Mouse (Mus musculus) mature B cell (primary cell): Measurements from ENCODE around the gene Zscan2.

Experiments
- in situ Hi-C: fragments of 300-500 bp; cut with MboI; formaldehyde crosslinking; loops from 2 replicates; pipeline ENCODE4 v1.14.3; 2019

Gene Zscan2

DNA sequence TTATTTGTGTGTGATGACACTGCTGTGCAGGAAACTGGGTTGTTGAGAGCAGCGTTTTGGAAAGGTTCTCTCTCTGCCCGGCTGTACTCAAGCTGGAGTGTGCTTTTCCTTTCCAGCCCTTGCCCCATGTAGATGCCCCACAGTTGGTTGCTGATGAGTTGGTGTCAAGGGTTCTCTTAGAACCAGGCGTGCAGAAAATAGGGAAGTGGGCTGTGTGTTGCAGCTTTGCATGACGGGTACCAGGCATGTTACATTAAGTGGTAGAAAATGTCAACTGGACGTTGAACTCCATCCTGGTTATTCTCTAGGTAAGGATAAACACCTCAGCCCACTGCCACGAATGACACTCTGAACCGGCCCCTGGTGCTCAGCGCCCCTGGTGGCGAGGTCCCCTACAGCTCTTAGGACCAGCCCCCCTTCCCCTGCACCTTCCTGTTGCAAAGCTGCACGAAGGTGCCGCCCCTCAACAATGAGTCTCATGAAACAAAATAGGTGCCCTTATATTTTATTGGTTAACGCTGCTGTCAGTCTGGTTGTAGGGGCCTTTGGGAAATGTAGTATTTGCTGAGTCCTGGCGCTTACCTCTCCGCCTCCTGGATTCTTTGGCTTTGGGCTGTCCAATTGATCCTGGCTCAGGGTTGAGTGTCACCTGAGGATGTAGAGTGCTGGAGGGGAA, 22.2 kb downstream of the Zscan2 start:
- in situ Hi-C loops = no loop called here

DNA sequence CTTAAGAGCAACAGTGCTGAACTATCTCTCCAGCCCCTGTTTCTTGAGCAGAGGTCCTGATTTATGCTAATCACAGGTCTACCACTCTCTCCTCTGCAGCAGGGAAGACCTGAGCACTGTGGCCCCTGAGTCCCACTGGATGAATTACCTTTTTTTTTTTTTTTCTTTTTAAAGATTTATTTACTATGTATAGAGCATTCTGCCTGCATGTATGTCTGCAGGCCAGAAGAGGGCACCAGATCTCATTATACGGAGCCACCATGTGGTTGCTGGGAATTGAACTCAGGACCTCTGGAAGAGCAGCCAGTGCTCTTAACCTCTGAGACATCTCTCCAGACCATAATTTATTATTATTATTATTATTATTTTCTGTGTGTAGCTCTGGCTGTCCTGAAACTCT, 24.9 kb downstream of the Zscan2 start:
- in situ Hi-C loops = no loop called here

DNA sequence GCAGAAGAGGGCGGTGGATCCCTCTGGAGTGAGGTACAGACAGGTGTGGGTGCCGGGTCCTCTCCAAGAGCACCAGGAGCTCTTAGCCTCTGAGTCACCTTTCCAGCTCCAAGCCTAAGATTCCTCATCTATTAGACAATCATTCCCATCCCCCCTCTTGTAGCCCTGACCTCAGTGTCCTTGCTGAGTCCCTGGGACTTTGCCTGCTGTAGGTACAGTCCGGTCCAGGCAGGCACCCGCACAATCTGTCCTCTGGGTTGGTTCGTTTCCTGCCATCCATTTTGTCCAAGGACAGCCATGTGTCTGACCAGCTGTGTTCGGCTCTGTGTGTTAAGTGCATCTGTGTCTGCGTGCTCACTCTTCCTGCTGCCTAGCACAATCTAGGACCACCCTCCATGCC, 27.9 kb downstream of the Zscan2 start:
- in situ Hi-C loops = no loop called here

GRCm38 (mm10) chr7:80889021-80889511, 28.3 kb downstream of the Zscan2 start:
- in situ Hi-C loops = no loop called here

GRCm38 (mm10) chr7:80889841-80890241, 29.1 kb downstream of the Zscan2 start:
- in situ Hi-C loops = no loop called here

GRCm38 (mm10) chr7:80893086-80893752, 32.5 kb downstream of the Zscan2 start:
- in situ Hi-C loops = no loop called here

- in situ Hi-C loops = no loop called here
These were observed 33.0 kb downstream of the Zscan2 start for GRCm38 (mm10) chr7:80893753-80894129.

- in situ Hi-C loops = no loop called here
These were observed 33.5 kb downstream of the Zscan2 start for GRCm38 (mm10) chr7:80894196-80894595.

DNA sequence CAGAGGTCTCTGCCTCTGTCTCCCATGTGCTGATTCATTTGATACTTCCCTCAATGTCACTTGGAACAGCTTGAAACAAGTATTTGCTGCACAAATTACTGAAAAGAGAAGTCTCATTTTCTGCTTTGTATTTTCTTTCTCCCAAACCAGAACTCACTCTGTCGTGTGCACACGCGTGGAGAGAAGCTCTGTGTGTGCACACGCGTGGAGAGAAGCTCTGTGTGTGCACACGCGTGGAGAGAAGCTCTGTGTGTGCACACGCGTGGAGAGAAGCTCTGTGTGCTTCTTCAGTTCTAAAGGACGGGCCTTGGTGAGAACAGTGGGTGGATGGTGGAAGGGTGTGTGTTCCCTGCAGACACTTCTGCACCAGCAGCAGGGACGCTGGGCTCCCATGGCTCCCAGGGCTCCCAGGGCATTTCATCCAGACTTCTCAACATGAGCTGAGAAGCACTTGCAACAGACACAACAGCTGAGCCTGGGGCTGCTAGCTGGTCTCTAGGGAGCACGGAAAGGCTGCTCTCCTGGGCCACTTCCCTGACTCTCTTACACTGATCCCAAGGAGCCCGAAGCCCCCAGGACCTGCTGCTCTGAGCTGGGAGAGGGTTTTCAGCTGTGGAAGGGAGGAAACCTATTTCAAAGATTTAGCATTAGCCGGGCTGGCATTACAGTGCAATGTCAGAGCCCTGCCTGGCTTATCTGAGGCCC, 34.2 kb downstream of the Zscan2 start:
- in situ Hi-C loops = no loop called here

- in situ Hi-C loops = no loop called here
These were observed 36.4 kb downstream of the Zscan2 start for GRCm38 (mm10) chr7:80897134-80897533.

- in situ Hi-C loops = no loop called here
These were observed 37.0 kb downstream of the Zscan2 start for GRCm38 (mm10) chr7:80897721-80898120.

DNA sequence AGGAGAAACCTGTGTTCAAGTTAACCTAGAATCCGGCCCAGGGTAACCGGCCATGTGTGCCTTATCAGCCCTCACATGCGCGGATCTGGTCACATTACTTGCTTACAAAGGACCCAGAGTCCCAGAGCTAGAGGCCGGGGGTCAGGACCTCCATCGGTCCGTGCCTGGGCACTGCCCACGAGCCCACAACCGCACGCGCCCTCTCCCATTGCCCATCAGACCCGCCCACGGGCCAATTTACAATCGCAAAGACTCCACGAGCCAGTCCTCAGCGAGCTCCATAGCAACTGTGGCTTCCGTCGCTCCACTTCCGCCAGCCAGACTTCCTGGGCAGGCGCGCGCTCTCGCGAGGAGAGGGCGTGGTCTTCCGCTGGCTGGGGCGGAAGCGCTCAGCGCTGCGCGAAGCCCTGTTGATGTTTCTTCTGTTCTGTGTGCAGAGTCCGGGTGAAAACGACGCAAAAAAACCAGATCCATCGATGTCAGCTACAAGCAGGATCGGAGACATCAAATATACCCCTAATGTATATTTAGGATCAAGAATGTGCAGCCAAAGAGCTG, 40.3 kb downstream of the Zscan2 start, which contains the start of gene Wdr73:
Wdr73 (minus strand) TSS at position 326 of the 558 bp plus-strand sequence.
- in situ Hi-C loops = no loop called here

DNA sequence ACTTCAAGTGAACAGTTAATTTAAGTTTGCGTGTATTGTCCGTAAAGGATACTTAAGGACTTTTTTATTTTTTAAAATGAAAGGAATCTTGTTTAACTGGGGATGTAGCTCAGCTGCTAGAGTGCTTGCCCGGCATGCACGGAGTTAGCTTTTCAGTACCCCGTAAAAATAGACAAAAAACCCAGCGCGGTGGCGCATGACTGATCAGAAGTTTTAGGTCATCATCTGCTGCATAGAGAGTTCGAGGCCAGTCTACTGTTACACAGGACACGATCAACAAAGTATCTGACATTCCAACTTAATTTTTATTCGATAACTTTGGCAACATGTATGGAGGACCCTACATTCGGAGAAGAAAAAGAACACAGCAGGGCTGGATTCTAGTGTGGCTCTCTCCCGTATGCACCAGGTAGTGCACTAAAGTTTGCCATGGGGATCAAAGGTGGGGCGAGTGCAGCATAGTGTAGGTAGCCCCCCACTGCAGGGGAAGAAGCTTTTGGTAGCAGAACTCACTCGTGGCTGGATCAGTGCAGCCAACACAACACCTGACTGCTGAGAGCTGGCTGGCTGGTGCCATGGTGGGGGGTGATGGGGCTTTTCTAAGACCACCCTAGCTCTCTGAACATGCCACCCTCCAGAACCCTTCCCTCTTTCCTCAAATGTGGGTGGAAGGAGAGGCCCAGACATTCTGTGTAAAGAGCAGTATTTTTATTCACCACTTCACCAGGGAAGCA, 41.0 kb downstream of the Zscan2 start:
- in situ Hi-C loops = no loop called here

DNA sequence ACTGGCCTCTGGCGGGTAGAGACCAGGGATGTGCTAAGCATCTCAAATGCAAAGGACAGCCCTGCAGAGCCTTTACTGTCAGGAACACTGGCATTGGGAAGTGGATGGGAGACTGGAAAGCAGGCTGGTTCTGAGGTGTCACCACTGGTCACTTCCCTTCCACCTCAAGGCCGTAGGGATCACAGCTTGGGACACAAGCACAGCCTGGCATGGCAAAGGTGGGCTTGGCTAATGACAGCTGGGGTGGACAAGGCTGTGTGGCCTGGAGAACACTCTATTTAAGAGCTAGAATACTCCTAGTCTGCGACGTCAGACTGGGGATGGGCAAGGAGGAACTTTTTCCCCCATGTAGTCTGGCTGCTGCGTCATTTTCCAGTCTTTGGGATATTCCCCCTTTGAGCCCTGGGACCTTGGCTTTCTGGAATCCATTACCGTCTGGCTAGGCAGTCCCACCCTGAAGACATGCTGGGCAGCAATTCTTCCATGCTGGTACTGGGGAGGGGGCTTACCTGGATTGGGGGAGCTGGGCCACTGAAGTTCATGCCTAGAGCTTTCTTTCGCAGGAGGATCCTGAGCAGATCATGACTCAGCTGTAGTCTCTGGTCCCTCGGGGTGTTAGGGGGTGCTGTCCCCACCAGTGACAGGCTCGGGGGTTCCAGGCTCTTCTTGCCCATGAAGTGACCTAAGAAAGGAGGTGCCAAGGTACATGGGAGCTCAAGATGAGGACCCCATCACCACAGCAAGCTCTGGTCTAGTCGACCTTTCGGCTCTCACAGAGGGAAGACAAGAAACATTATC, 43.1 kb downstream of the Zscan2 start:
- in situ Hi-C loops = no loop called here

GRCm38 (mm10) chr7:80904921-80905515, 44.3 kb downstream of the Zscan2 start, which contains the start of gene Nmb:
TSS of gene Nmb (minus strand) at chr7:80905076.
- in situ Hi-C loops = no loop called here

GRCm38 (mm10) chr7:80911053-80911452, 50.3 kb downstream of the Zscan2 start:
- in situ Hi-C loops = no loop called here

DNA sequence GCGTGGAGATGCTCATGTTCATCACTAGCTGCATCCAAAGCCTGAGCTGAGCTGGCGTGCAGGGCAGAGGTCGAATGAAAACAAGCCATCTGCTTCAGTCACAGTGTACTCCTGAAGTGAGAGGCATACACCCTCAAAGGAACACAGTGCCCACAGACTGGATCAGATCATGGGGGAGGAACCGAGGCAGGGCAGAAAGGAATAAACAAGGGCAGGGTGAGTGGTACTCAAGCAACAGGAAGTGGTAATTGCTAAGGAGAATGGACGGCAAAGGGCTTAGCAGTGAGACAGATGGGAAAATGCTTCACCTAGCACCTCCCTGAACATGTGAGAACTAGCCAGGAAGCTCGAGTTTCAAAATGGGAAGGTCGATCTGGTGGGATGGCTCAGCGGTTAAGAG, 51.8 kb downstream of the Zscan2 start:
- in situ Hi-C loops = no loop called here

- in situ Hi-C loops = no loop called here
These were observed 57.3 kb downstream of the Zscan2 start for GRCm38 (mm10) chr7:80917916-80918465.

DNA sequence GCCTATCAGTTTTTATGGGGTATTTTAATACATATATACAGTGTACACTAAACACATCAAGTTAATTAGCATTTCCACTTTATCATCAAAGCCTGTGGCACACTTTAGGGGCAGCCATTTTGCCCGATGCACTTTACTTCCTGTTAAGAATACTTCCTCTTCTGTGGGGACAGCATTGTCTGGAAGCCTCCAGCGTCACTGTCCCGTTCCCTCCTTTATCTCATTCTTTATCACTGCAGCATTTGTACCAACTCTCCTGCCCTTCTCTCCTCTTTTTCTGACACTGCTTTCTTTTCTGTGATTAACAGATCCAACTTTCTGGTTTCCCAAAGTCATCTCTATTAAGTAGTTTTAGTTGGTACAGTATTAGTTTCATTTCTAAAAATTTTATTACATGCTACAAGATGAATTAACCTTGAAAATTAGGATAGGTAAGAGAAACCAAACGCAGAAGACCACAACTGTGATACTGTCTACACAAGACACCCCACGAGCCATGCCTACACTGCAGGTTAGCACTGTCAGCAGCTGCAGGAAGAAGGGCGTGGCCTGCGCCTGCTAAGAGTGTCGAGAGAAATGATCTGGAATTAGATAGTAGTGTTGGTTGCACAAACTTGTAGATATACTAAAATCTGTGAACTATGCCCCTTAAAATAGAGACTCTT, 58.4 kb downstream of the Zscan2 start:
- in situ Hi-C loops = no loop called here

GRCm38 (mm10) chr7:80919647-80920008, 58.9 kb downstream of the Zscan2 start:
- in situ Hi-C loops = no loop called here
